Mouse (Mus musculus) layer of hippocampus, adult 9-11 months (tissue): ENCODE data around the gene Cdx2.

Source experiments
- DNase-seq: peaks from one replicate; pipeline ENCODE4 v3.0.0; 2022

Cdx2 gene

DNA sequence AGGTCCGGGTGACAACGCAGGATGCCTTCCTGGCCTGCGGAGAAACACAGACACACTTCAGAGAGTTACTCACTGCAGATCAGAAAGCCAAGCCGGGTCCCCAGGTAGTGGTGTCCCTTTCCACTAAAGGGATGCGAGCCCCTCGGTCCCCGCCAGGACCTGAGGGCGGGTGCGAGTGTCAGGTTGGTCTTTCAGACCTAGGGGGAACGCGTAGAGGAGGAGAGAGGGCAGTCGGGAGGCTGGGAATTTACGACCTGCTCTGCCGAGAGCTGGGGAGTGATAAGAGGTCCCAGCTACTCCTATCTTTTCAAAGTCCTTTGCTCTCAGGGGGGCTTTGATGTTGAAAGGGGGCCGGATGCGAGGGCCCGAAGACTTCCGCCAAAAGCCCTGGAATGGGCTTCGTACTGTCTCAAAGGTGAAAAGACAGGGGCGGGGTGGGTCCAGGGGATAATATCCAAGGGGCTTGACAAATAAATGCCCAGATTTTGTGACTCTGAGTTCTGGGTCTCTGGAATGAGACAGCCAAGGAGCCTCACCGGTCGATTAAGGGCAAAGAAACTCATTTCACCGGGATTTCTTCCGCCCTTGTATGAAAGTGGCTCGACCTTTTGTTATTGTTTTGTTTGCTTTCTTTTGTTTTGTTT is 8.5 kb upstream of the Cdx2 start:
- no peak for DNase-seq

DNA sequence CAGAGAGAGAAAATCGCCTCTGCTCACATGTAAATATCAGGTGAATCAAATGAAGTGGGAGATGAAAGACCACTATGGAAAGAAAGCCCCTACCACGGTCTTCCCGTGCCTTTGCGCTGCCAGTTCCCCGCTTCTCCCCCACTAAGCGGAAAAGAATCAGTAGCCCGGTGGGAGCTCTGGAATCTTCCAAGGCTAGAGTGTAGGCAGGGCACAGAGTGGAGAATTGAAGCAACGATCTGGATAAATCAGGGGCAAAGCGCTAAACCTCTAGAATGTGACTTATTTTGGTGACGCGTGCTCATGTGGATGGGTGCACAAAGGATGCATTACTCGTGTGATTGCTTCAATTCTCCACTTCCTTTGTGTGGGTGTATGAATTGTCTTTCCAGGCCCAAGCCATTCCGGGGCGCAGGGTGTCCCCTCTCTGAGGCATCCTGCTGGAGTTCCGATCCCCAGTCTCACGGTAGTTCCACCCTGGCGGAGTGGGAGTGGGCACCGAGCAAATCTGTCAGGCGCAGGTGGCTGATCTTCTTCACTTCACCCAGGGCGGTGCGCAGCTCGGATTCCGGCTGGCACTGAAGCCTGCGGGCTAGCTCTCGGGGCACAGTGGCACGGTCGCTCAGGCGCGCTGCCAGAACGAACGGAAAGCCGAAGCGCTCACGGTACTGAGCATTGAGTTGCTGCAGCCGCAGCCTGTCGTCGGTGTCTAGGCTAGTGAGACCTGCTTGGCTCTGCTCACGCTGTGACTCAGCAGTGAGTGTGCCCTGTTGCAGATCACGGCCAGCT is 7.8 kb upstream of the Cdx2 start:
- no peak for DNase-seq

DNA sequence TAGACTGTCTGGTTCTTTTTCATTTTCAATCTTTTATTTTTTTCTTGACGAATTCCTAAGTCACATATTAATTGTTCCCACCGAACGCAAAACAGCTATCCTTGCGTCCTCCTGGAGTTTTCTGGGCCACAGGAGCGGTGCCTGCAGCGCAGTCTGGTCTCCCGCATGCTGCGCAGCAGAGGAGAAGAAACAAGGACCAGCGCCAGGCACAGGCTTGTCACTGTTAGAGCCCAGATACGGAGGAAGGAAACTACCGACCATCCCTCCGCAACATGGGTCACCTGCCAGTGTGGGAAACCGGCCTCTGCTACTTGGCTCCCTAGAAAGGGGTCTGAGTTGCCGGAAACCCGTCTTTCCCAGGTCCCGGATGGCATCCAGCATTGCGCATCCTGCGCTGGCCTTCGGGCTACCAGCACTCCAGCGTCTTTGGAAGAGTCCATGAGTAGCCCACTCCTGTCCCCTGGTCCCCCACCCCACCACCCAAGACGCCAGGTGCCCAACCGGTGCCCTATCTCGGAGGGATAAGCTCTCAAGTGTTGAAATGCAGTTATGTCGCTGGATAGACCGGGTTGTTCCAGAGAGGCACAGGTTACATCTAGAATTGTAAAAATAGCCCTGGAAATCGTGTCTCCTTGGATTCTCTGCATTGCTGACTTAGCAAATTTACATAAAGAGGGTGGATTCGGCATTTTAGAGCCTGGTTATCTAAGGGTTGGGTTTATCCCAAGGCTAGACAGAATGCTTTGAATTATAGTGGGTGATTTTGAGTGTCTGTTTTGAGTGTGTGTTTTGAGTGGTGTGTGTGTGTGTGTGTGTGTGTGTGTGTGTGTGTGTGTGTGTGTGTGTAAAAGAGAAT is 6.0 kb upstream of the Cdx2 start:
- DNase-seq: no peak

DNA sequence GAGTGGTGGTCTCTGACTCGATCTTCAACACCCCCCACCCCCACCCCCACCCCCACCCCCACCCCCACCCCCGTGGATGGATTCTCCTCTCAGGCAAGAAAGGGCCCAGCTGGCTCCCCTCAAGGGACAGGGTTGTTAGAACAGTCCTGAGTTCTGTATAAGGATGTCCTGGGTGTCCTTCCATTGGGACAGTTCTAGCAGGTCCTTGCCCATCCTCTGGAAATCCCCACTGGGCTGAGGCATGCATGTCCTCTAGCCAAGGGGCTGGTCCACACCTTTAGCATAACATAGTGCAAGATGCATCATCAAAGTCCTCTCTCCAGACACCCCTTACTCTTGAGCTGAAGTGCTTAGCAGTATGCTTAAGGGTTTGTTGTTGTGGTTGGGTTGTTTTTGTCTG is 2.7 kb upstream of the Cdx2 start:
- no peak for DNase-seq

DNA sequence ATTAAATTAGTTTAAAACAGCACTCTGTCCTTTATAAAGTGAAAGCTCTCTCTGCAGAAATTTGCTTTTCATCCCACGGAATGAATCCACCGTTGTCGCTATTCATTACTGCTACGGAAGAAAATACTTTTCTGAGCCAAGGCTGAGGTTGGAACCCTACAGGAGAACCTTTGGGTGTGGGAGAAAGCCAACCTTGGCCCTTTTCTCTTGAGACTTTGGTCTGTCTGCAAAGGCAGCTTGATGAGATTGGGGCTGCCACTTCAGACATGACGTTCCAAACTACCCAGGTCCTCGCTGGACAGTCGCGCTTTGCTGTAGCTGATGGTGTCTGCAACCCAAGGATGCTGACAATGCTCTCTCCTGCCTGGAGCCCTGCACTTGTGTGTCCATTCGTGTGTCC is 1.4 kb upstream of the Cdx2 start:
- no peak for DNase-seq

DNA sequence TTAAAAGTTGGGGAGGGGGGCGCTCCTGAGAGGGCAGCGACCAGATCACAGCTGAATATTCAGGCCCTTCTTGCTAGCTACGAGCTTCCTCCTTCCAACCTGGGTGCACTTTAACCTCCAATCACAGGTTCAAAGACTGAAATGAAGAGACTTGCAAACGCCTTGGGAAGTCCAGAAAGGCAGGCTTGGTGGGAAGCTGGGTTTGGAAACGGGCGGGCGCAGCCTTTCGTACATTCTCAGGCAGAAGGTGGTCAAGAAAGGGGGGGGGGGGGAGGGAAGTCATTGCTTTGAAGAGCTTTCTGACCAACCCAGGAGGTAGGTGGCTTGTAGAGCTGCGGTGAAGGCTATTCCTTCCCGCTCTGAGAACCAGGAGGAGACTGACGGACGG is 322 bp upstream of the Cdx2 start:
- DNase-seq: no peak

DNA sequence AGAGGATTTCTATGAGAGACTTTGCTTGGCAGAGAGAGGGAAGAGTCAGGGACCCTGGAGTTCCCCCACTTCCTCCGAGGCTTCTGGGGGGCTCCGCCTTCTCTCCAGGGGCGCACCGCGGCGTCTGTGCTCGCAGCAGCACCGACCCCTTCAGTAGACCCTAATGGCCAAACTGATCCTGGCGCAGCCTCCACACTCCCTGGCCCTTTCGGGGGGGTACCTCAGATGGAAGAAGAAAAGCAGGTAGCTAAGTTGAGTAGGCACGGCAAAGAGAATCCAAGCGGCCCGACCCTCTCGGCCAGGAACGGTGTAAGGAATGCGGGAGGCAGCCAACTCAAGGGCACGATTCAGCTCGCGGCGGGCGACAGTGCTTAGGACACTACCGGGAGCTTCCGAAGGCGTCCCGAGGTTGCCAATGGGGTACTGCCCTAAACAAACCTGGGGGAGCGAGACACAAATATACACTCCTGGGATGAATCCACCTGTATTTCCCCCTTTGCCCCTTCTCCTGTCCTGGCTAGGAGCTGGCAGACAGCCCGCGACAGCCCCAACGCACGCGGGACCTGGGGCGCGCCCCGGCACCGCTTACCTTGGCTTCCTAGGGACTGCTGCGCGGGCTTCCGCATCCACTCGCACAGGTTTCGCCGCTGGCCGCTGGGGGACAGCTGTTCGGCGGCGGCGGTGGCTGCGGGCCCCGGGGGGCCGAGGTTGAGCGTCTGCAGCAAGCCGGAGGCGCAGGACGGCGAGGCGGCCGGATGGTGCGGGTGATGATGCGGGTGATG is 1.0 kb downstream of the Cdx2 start:
- no peak for DNase-seq

DNA sequence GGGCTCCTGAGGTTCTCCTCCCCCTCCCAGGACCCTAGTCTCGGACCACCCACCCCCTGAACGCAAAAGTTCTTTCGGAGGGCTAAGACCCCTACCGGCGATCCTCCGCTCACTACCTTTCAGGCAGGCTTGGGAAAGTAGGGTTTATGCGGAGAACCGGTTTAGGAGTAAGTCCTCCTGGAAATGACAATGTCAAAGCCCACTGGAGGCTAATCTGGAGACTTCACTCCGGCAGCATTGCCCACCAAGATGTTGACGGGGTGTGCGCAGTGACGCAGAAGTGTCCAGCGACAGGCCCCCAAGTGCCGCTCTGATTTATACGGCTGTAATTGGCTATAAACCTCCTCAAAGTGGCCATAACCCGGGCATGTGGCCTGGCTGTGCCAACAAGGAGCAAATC is 1.9 kb downstream of the Cdx2 start:
- DNase-seq: no peak

DNA sequence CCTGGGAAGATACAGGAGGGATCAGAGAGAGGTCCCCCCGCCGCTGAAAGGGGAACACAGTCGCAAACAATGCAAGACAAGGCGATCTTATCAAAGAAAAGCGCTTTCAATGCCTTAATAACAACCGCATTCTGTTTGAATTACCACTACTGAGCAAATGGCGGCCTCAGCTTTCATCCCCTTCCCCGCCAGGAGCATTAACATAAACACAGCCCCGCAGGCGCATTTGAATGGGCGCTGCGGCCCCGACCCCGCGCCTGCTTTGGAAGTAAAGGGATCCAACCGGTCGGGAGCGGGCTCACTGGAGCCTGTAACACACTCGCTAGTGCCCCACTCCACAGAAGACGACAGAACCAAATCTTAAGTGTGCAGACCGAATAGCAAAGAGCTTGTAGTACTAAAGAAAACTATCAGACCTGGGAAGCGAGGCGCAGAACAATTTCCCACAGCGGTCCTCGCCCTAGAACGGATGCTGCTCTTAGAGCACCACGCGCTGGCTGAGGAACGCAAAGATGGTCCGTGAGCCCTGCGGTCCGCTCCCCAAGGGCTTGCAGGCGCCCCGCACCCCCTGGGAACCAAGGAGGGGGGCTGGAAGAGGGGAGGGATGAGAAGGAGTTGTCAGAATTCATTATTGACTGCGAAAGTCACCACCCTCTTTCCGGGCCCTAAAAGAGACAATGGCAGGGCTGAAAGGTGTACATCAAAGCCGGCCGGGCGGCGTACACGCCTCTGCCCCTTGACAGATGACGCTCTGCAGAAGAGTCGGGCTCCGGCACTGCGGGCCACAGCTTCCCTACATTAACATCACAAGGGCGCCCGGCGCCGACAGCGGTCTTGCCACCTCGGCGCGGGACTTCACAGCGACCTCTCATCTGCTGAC is 2.6 kb downstream of the Cdx2 start:
- no peak for DNase-seq

DNA sequence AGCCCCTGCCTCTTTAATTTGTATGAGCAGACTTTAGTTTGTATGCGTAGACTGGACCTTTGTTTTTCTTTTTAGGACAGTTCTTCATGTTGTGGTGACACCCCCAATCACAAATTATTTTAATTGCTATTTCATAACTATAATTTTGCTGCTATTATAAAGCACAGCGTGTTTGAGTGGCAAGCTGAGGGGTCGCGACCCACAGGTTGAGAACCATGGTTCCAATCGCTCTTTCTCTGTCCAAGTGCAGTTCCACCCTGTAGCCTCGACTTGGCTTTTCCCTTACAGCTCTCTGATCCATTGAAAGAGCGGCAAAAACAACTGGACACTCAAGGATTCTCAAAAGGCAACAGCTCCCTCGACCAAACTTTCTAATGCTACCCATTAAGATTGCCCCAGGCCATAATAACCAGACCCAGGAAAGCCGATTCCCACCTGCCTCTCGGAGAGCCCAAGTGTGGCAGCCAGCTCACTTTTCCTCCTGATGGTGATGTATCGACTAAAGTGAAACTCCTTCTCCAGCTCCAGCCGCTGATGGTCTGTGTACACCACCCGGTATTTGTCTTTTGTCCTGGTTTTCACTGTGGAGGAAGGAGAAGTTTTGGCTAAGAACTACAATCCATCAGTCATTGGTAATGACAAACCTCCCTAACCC is 4.2 kb downstream of the Cdx2 start:
- no peak for DNase-seq

DNA sequence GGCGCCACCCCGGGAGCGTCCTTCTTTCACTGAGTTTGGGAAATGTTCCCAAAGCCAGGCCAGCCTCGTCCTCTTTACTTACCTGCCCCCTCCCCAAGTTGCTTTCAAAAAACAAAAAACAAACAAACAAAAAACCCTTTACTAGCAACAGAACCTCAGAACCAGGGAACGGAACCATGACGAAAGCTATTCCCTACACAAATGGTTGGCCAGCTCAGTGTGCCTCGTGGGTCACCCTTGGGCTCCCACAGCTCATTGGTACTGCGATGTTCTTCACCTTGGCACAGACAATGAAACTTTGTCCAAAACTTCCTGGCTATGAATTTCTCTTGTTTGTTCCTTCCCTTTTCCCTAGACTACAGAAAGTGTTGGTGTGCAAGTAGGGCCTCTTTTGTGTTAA is 4.9 kb downstream of the Cdx2 start:
- no peak for DNase-seq

DNA sequence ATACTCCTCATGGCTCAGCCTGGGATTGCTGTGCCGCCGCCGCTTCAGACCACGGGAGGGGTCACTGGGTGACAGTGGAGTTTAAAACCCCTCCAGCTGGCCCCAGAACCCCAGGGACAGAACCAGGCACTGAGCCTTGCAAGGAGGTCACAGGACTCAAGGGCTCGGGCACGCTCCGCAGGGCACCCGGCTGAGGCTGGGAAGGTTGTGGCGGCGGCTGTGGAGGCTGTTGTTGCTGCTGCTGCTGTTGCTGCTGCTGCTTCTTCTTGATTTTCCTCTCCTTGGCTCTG is 5.3 kb downstream of the Cdx2 start:
- no peak for DNase-seq

DNA sequence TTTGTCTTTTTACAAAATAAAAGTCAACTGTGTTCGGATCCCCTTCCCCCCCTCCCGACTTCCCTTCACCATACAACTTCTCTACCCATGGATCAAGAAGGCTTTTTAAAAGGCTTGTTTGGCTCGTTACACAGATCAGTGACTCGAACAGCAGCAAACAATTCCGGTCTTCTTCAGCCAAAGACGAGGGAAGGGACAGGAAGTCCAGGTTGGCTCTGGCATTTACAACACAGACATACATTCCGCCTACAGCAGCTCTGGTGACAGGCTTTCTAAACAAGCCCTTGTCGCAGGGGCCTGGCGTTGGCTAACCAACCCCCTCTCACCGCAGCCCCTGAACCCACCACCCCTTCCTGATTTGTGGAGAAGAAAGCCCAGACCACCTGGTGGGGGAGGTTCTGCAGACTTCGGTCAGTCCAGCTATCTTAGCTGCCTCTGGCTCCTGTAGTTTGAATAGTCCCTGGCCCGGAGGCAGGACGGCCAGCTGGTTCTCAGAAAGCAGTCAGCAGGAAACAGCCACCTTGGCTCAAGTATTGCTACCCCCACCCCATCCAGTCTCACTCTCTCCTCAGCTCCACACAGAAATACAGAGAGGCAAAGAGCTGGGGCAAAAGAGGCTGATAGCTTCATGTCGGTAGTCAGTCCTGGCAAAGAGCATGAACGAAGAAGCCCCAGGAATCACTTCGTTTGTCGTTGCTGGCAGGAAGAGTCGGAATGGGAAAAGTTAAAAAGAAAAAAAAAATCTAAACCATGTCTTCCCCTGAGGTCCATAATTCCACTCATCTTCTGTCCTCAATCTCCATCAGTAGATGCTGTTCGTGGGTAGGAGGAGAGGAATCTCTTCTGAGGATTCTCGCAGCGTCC is 5.9 kb downstream of the Cdx2 start:
- no peak for DNase-seq

DNA sequence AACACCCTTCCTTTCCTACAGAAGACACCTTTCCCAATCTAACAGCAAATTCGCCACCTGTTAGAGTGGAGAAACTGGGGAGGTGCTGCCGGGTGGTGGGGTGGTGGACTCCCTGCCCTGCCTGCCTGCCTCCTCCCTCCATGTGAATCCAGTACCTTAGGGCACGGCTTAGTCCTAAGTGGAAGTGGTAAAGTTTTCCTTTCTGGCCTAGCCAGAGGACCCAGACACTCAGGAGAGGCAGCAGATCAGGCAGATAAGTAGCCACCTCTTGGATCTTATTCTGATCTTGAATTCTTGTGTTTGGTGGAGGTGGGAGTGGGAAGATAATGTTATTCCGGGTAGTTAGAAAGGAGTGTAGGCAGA is 7.1 kb downstream of the Cdx2 start:
- no peak for DNase-seq

DNA sequence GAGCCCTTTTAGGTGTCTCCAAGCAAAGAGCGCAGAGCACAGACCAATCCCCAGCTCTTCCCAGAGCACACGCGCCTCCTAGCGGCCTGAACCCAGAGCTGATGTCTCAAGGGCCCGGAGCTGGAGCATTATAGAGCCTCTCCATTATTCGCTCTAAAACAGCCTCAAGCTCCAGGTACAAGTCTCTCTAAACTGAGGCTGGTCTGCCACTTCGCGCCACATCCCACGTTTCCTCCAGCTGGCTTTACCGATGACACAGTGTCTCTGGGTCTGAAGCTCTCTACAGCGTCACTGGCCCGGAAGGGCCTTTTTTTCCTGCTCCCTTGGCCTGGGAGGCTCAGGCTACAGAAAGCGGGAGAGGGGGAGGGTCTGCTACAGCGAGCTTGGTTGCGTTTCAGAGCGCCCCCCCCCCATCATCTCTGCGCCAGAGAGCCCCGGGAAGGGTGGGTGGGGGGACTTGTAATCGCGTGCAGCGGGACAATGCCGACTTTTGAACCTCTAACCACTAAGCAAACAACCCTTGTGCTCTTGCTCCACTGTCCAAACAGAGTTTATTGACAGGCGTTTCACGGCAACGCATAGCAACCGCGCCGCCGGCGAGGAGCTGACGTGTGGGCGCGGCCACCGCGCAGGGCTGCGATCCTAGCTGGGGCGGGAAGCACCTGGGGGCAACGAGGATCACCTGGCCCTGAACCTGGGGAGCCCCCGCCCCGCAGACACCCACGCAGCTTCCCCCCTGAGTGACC is 7.6 kb downstream of the Cdx2 start:
- DNase-seq: no peak

DNA sequence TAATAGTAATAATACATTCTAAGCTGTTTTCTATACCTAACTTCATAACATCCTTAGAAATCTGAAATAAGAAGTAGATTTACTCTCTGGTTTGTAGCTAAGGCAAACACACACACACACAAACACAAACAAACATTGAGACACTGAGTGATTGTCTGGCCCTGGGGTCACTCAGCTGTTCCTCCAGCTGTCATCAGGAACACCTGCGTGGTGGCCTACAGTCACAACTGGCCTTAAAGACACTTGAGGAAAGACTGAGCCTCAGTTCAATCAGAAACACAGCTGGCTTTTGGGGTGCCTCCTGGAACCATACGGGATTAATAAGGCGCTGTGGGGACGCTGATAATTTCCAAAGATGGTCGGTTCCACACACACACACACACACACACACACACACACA is 9.8 kb downstream of the Cdx2 start:
- no peak for DNase-seq

DNA sequence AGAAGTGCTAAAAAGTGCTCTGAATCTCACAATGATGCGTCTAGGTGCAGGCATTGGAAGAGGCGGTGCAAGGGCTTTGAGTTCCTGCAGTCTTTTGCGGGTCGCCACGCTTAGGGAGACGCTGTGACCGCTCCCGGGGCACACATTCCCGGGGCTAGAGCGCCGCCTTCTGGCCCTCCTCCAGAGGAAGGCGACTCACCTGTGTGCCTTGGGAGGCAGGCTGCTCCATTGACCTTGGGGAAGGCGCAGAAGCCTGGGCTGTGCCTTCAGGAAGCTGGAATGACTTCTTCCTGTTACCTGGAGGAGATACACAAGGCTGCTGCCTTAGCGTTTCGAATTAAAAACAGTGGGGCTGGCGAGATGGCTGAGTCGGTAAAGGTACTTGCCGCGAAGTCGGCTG is 12.9 kb downstream of the Cdx2 start:
- no peak for DNase-seq

DNA sequence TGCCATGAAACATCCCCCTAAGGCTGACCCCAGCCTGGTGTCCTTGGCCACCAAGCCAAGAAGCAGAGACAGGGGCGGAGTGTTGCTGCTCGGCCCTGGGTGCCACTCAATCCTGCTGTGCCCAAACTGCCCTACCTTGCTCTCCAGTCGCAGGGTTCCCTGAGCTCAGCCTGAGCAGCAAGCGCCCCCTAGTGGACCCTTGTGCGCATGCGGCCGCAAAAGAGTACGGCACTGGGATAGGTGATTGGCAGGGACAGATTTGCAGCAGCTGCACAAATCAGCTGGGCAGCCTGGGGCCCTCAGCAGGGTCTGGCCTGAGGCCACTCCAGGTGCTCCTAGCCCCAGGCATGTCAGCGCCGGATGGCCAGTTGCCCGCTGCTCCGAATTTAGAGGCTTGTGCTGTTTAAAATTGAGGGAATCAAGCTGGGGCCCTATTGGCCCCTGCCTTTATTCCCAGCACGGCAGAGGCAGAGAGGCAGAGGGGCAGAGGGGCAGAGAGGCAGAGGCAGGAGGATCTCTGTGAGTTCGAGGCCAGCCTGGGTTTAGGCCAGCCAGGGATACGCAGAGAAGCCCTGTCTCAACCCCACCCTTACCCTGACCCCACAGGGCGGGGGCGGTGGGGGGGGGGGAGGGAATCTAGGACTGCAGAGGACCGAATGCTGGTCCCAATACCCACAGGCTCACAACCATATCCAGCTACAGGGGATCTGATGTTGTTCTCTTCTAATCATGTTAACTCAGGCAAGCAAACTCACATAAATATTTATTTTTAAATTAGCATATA is 13.8 kb downstream of the Cdx2 start:
- DNase-seq: peak; percentile 17

DNA sequence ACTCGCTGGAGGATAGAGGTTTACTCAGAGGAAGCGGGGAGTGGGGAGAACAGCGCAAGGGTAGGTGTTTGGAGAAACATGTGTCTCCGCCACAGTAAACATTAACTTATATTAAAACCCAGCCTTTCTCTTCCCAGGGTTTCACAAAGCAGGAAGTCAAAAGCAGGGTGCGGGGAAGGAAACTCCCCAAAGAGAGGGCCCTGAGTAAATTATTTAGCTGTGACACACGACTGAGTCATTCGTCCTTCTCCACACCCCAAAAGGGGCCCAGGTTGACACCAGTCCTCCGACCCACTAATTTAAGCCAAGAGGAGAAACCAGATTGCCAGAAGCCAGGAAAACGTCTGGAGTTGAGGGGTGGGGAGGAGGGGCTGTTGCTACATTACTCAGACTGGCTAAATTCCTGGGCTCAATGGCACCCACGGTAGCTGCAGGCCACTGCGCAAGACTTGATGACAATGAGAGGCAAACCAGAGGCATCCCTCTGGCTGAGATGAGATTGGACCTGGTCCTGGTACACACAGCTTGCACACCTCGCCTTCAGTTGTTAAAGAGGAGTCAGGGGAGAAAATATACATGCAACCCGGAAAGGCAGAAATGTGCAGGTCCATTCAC is 14.5 kb downstream of the Cdx2 start:
- DNase-seq: no peak
